Mouse (Mus musculus): ENCODE data around the gene Krtap19-9b. TPM values are rescaled to one million over a fixed set of nuclear protein-coding genes. Genes with fewer than 3 reads are reported as not detected.

Gene Krtap19-9b
- not detected for total RNA-seq (2021)

DNA sequence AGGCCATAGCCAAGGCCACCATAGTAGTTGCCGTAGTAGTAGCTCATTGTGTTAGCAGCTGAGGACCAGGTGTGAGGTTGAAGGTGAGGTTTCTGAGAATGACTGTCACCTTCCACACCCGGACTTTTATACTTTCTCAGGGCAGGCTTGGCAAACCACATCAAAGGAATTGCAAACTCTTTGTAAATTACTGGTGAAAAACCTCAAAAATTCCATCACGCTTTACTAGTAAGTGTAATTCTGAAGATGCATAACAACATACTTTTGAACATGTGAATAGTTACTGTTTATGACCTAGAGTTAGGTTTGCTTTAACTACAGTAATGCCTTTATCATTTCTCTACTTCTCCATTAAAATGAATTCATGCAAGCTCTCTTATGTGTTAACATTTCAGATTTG lies at the start of gene Krtap19-9b:
TSS of gene Krtap19-9b (minus strand) at position 101 of the 400 bp plus-strand sequence.
- no peak for DNase-seq

DNA sequence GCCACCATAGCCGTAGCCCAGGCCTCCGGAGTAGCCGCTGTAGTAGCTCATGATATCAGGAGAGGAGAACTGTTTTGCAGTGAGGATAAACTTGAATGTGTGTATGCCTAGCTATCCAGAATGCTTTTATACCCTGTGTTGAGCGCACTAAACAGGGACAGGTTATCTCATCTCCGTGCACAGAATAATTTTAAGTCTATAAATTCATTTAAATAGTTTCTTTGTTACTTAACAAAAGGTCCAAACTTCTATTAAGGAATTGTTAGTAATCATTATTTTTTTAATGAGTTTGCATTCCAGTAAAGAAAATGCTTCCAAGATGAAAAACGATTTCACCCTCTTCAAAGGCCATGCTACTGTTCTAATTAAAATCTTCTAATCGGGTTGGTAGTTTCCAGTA lies 30.7 kb upstream of the Krtap19-9b start, which contains the start of gene Krtap16-3:
TSS of gene Krtap16-3 (minus strand) at position 101 of the 400 bp plus-strand sequence.
- DNase-seq: no peak

DNA sequence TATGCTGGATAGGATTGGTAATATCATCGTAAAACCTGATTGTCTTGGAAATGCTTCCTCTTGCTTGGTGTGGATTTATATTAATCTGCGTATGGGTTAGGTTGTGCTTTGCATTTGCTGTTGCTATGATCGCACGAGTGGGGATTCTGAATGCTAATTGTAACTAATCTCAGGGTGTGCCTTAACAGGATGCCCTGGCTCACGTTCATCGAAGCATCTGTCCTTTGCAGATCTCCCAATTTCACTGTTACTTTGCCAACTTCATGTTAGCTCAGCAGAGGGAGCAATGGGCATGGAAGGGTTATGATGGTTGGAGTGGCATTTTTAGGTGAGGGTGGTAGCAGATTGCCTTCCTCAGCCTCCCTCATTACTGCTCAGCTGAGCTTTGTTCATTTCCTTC lies 9.0 kb upstream of the Krtap19-9b start:
- DNase-seq: no peak

GRCm38 (mm10) chr16:88938252-88938651 lies 6.2 kb upstream of the Krtap19-9b start:
- DNase-seq: no peak

DNA sequence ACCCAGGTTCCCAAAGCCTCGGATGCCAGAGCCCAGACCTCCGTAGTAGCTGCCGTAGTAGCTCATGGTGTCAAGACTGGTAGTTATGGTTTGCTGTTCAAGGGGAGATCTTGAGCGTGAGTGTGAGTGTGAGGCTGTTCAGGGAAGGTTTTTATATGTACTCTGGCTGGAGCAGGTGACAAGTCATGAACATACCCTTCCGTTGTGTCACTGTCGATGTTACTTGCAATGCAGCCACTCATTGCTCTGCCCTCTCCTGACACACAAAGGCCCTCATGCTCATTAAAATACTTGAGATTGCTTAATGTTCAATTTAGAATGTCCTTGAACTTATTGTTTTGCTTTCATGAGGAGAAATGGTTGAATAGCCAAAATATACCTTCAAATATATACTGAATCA lies 35.7 kb downstream of the Krtap19-9b start, which contains the start of gene Krtap19-5:
TSS of gene Krtap19-5 (minus strand) at position 101 of the 400 bp plus-strand sequence.
- no peak for DNase-seq

GRCm38 (mm10) chr16:88886870-88887269 lies 45.2 kb downstream of the Krtap19-9b start:
- DNase-seq: no peak

DNA sequence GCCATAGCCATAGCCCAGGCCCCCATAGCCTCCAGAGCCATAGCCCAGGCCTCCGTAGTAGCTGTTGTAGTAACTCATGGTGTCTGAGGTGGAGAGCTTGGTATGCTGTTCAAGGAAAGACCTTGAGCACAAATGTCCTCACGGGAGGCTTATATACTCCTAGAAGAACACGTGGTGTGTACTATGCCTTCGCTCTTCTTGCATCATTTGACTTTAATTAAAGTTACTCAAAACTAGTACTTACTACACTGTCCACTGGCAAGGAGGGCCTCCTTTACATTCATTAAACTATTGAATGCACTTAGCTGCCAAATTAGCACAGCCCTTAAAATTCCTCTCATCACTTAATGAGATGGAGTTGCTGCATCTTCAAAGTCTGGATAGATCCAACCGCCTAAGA lies 47.1 kb downstream of the Krtap19-9b start, which contains the start of gene Krtap19-4:
TSS of gene Krtap19-4 (minus strand) at position 101 of the 400 bp plus-strand sequence.
- DNase-seq: no peak

Other genes with a start within 250 kb of the Krtap19-9b start
- gene 2310061N02Rik, start 224.3 kb downstream of the Krtap19-9b start, total RNA-seq (2021): not detected
- not detected for gene Krtap13-1, start 203.4 kb downstream of the Krtap19-9b start, total RNA-seq (2021)
- gene Krtap13, start 180.6 kb downstream of the Krtap19-9b start, total RNA-seq (2021): not detected
- gene 2310034C09Rik, start 173.4 kb downstream of the Krtap19-9b start, total RNA-seq (2021): not detected
- gene 2310057N15Rik, start 158.1 kb downstream of the Krtap19-9b start, total RNA-seq (2021): not detected
- gene Gm5965, start 154.4 kb downstream of the Krtap19-9b start, total RNA-seq (2021): not detected
- not detected for gene Gm20741, start 120.0 kb downstream of the Krtap19-9b start, total RNA-seq (2021)
- not detected for gene Krtap15, start 112.0 kb downstream of the Krtap19-9b start, total RNA-seq (2021)
- gene Krtap14, start 106.1 kb downstream of the Krtap19-9b start, total RNA-seq (2021): not detected
- gene Krtap19-1, start 62.9 kb downstream of the Krtap19-9b start, total RNA-seq (2021): not detected
- not detected for gene Krtap19-2, start 58.0 kb downstream of the Krtap19-9b start, total RNA-seq (2021)
- gene Krtap19-3, start 54.2 kb downstream of the Krtap19-9b start, total RNA-seq (2021): not detected
- gene Krtap19-4, start 47.2 kb downstream of the Krtap19-9b start, total RNA-seq (2021): not detected
- not detected for gene Krtap19-5, start 35.8 kb downstream of the Krtap19-9b start, total RNA-seq (2021)
- not detected for gene Krtap16-3, start 30.6 kb upstream of the Krtap19-9b start, total RNA-seq (2021)
- not detected for gene Krtap22-2, start 78.5 kb upstream of the Krtap19-9b start, total RNA-seq (2021)
- gene Gm10229, start 83.0 kb upstream of the Krtap19-9b start, total RNA-seq (2021): not detected
- not detected for gene Krtap6-1, start 99.4 kb upstream of the Krtap19-9b start, total RNA-seq (2021)
- not detected for gene Gm10228, start 109.2 kb upstream of the Krtap19-9b start, total RNA-seq (2021)
- gene Krtap6-5, start 115.6 kb upstream of the Krtap19-9b start, total RNA-seq (2021): not detected
- gene 1110025L11Rik, start 131.7 kb upstream of the Krtap19-9b start, total RNA-seq (2021): not detected
- gene Krtap6-3, start 151.8 kb upstream of the Krtap19-9b start, total RNA-seq (2021): not detected
- not detected for gene Gm6358, start 208.6 kb upstream of the Krtap19-9b start, total RNA-seq (2021)
- not detected for gene Gm10061, start 218.8 kb upstream of the Krtap19-9b start, total RNA-seq (2021)
- gene Gm9789, start 225.7 kb upstream of the Krtap19-9b start, total RNA-seq (2021): not detected
- not detected for gene Gm7735, start 237.2 kb upstream of the Krtap19-9b start, total RNA-seq (2021)
- not detected for gene 1110057P08Rik, start 242.5 kb upstream of the Krtap19-9b start, total RNA-seq (2021)